Mouse (Mus musculus) embryo, embryonic 10 days (tissue): ENCODE measurements around the gene Hba-a1.
"Not testable (repeated sequence)": the region's sequence is repeated elsewhere in the genome, so short reads cannot be mapped to it uniquely, and the experiment has no call there.

Experiments used
- DNase-seq: peaks from one replicate; pipeline ENCODE4 v3.0.0-alpha.2; 2015; ENCODE audit warnings: low spot score

Hba-a1 gene

GRCm38 (mm10) chr11:32283091-32283777 is at the start of gene Hba-a1:
Hba-a1 (plus strand) TSS chr11:32283511.
- not testable (repeated sequence) for DNase-seq

DNA sequence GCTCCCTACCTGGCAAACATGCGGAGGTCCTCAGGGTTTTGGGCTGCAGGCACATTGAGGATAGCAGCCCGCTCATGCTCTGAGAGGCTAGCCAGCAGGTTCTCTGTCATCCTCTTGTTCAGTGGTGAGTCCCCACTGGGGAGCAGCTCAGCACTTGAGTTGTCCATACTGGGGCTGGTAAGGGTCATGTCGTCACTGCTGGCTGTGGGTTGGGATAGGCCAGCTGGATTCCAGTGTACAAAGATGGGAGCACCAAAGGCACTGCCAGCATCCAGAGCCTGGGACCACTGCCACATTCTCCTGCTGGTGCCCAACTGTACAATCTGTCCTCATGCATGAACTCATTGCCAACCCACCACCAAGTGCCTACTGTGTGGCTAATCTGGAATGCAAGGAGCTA is 49.4 kb upstream of the Hba-a1 start:
- no peak for DNase-seq

DNA sequence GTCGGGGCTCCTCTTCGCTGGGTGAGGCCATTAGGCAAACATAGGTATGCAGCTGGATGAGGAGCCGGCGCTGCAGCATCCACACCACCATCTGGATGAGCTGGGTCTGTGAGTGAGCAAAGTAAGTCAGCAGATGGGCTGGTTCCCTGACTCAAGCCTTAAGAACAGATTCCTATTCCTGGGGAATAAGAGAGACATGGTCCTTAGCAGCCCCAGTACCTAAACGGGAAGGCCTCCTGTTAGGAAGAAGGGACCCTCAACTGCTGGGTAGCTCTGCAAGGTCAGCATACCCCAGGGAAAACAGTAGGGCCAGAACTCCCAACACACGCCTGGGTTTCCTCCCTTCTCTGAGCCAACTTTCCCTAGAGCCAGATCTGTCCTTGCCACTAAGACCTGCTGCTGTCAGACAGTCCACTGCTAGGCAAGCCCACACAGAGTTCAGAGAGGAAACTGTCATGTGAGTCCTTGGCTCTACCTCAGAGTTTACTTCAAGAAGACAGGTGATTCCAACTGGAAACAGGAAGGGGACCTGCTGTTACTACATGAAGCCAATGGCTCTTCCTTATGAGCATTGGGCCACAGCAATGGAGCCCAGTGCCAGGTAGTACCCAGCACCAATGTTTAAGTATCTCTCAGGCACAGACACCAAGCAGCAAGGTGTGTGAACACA is 48.4 kb upstream of the Hba-a1 start:
- DNase-seq, result no peak

GRCm38 (mm10) chr11:32235646-32236045 is 47.7 kb upstream of the Hba-a1 start:
- DNase-seq, result no peak

- no peak for DNase-seq
These were observed 47.2 kb upstream of the Hba-a1 start for GRCm38 (mm10) chr11:32236132-32236531.

- peak; percentile 54 for DNase-seq
These were observed 46.5 kb upstream of the Hba-a1 start for GRCm38 (mm10) chr11:32236712-32237410.

GRCm38 (mm10) chr11:32237411-32237795 is 45.9 kb upstream of the Hba-a1 start:
- no peak for DNase-seq

DNA sequence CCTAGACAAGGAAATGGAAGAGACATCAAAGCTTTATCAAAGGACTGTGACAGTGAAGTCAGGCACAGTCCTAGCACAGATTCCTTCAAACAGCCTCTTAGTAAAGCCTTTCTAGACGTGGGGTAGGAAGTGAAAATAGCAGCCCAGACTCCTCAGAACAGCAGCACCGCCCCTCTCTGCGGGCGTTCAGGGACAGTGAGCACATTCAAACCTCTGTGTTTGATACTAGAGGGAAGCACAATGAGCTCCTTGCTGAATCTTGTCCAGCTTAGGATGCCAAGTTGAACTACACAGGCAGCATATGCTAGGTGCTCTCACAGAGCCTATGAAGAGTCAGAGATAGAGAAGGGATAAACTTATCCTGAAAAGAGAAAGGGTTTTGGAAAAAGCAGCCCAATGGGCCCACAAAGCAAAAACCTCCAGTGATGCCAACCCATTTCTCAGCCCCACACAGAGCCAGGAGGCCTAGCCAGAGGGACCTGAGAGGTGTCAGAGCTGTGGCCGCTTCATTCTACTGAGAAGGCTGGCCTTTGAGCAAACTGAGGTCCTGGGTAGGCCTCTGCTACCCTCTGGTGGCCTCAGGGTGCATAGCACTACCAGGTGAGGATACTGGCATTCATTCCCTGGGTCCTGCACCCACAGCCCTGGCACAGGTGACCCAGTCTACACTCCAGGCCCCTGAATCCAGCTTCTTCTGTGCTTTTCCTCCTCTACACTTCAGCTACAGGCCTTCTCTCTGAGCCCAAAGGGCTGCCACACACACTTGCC is 45.0 kb upstream of the Hba-a1 start:
- peak; percentile 74 for DNase-seq

DNA sequence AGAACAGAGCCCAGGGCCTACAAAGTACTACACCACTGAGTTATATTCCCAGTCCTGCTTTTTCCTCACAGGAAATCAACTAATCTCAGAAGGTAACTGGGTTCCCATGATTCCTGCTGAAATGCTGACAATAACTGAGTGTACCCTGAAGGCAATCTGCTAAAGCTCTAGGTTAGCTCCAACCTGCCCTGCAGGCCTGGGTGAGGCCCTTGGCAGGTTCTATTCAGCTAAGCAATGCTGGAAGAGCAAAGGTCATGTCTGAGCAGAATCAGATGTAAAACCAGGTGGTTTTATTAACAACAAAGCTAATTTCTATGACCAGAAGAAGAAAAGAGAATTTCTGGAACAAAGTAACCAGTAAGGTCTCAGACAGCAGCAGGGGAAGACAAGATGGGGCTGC is 41.9 kb upstream of the Hba-a1 start:
- DNase-seq, result no peak

GRCm38 (mm10) chr11:32242209-32242608 is 41.1 kb upstream of the Hba-a1 start:
- DNase-seq, result no peak

- DNase-seq, result no peak
These were observed 39.9 kb upstream of the Hba-a1 start for GRCm38 (mm10) chr11:32243205-32243955.

DNA sequence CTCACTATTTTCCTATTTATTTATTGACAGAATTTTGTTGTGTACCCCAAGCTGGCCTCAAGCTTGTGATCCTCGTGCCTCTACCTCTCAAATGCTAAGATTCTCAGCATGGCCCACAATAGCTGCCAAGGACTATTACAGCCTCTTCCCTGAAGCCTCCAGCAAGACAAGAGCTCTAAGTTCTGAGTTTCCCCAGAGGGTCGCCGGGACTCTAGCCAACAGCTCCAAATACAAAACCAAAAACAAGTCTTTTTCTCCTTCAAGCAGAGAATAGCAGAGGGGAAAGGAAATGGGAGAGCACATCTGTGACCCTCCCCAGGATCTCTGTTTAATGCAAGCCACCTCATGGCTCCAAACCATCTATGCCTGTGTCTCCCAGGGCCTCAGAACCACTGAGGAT is 39.2 kb upstream of the Hba-a1 start:
- no peak for DNase-seq

- no peak for DNase-seq
These were observed 38.7 kb upstream of the Hba-a1 start for GRCm38 (mm10) chr11:32244617-32245016.

GRCm38 (mm10) chr11:32245614-32246013 is 37.7 kb upstream of the Hba-a1 start:
- peak; percentile 34 for DNase-seq

- DNase-seq, result no peak
These were observed 36.2 kb upstream of the Hba-a1 start for GRCm38 (mm10) chr11:32247068-32247467.

DNA sequence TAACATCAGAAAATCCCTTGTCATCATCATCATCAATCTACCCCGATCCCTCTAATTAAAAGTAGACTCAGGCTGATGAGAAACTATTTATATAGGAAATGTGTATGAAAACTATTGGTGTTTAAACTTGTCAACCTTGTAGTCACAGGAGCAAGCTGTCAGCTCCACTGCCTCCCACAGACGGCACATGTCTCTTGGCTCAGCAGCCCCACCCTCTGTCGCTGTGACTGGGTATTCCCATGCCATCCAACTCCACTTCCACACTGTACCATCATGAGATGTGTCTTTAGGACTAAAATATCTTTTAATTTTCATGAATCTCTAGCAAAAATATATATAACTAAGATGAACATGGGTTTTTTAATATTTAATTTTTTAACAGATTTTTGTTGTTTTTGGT is 35.0 kb upstream of the Hba-a1 start:
- DNase-seq, result no peak

DNA sequence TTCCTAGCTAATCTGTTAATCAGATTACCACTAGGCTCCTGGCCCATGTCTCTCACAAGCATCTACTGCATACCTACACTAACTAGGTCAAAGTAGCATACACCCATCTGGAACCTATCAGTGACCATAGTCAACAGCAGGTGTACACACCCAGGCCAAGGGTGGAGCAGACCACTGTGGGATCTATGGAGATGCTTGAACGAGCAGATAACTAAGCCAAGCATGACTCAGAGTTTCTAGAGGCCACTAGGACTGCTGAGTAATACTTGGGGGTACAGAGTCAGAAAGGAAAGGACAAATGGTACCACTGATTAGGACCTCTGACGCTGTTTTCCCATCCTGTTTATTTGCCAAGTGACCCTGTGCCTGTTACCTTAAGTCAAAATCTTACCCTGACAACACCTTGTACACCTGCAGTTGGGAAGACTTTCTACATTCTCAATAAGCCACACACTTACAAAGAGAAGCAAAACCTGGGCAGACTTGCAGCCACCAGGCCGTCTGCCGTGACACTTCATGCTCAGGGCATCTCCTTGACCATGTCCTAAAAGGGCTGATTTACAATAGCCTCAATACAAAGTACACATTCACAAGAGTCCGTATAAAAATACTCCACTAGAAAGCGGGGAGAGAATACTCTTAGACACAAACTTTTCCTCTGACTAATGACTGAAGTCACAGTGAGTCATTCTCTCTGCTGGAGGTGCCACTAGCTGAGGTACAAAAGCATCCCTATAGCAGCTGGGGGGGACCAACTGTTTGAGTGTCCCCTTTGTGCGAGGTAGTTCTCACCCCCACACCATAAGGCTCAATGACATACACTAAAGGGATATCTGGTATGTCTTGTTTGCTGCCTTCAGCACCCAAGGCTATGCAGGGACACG is 32.2 kb upstream of the Hba-a1 start:
- no peak for DNase-seq

DNA sequence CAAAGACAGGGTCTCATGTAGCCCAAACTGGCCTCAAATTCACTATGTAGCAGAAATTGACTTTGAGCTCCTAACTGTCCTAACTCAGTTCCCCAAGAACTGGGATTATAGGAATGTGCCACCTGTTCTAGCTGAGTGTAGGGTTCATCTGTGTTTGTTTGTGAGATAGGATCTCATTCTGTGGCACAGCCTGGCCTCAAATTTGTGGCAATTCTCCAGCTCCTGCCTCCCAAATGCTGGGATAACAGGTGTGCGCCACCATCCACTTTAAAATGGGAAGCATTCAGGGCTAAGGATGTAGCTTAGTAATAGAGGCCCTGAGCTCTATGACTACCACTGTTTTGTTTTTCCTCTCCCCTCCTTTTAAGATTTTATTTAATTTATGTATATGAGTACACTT is 30.2 kb upstream of the Hba-a1 start:
- DNase-seq, result no peak

DNA sequence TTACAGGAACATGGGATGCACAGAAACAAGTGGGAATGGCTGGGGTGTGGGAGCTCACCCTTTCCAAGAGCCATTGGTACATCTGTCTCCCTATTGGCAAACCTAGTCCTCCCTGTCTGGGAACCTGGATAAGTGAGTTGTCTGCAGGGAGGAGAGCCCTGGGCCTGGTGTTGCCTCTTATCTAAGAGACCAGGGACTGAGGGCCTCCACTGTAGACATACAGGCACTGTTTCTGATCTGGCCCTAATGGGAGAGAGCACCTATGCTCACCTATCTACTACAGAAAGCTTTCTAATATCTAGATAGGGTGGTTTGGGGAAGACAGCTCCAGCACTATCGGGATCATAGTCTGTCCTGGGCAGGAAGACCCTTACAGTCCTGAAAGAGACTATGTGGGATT is 27.2 kb upstream of the Hba-a1 start:
- no peak for DNase-seq

DNA sequence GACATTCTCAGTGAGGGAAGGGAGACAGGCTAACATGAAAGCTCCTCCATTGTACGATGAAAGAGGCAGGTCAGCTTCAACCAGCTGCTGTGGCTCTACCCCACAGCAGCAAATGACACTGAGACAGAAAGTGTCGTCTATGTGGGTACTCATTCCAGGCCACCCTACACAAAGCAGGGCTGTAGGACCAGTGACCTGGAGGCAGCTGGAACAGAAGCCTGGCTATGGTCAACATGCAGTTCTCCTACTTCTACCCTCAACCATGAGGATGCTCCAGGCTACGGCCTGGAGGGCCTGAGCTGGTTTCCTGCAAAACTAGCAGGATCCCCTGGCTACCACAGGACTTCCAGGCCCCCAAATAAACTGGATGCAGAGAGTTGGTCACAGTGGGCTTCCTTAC is 26.7 kb upstream of the Hba-a1 start:
- no peak for DNase-seq
